Mouse (Mus musculus) erythroblast, adult 5-6 weeks (primary cell): ENCODE results near the gene Rgs14. TPM values are rescaled to one million over a fixed set of nuclear protein-coding genes. Genes with fewer than 3 reads are reported as not detected.

Source experiments
- ATAC-seq: replicated peaks from 2 replicates; pipeline ENCODE4 v1.8.0; 2016; ENCODE audit warnings: moderate number of reproducible peaks, mild to moderate bottlenecking, moderate TSS enrichment, inconsistent platforms; ENCODE audit not compliant: poor library complexity, low FRiP score, severe bottlenecking
- total RNA-seq, 2 experiments: library from RNA; stranded (forward) in 1 of 2; stranded (reverse) in 1 of 2; fragments of 150-400 nt in 1 of 2; fragments of 200-764, 138-1000 nt in 1 of 2; gene quantifications; 2 replicates each; pipeline versions ENCODE4 v1.2.3 to v1.2.4; 2015 to 2017; ENCODE audit warnings: low replicate concordance in 2 of 2

Gene Rgs14
- 9.0 and 14.2 TPM in 2 replicates for total RNA-seq (2015; ENCODE audit: low replicate concordance)
- 7.8 and 7.9 TPM in 2 replicates for total RNA-seq (2017; ENCODE audit: low replicate concordance)

- peak; percentile 91 for ATAC-seq
These were observed at the start of gene Rgs14 for GRCm38 (mm10) chr13:55369531-55370114. Gene Rgs14 (plus strand): TSS chr13:55369732.

DNA sequence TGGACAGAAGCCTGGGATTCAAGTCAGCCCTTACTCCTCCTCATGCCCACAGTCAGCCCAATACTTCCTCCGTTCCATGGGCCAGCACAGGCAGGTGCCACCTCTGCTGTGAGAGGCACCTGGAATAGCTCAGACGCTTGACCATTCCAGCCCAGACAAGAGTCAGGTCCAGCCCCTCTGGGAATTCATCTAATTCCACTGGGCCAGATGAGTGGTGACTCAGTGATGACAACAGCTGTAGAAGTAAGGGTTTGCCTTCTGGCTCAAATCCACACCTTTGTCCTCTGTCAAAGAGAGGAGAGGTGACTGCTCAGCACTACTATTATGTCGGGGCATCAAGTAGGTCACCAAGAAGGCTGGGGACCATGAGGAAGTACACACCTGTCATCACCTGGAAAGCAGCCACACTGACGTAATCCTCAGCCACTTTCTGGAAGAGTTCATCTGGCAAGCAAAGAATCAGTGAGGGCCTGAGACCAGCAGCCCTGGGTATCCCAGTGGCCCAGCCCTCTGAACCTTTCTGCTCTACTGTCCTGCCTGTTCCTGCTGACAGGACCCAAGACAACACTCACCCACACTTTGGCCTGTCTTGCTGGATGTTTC, 49.5 kb upstream of the Rgs14 start, which contains the start of gene Prelid1:
Gene Prelid1, plus strand, starts transcription at position 570 of the 603 bp plus-strand sequence.
- ATAC-seq, result no peak

- peak; percentile 92 for ATAC-seq
These were observed 48.0 kb upstream of the Rgs14 start, which contains the start of gene Rab24 for GRCm38 (mm10) chr13:55321434-55322129. Gene Rab24 (minus strand): TSS chr13:55321946.

- ATAC-seq, result peak; percentile 45
These were observed 47.3 kb upstream of the Rgs14 start for GRCm38 (mm10) chr13:55322130-55322825.

GRCm38 (mm10) chr13:55325596-55325995, 43.9 kb upstream of the Rgs14 start:
- no peak for ATAC-seq

- ATAC-seq, result no peak
These were observed 42.4 kb upstream of the Rgs14 start for GRCm38 (mm10) chr13:55327169-55327568.

GRCm38 (mm10) chr13:55327633-55328032, 41.9 kb upstream of the Rgs14 start:
- ATAC-seq, result peak; percentile 65

DNA sequence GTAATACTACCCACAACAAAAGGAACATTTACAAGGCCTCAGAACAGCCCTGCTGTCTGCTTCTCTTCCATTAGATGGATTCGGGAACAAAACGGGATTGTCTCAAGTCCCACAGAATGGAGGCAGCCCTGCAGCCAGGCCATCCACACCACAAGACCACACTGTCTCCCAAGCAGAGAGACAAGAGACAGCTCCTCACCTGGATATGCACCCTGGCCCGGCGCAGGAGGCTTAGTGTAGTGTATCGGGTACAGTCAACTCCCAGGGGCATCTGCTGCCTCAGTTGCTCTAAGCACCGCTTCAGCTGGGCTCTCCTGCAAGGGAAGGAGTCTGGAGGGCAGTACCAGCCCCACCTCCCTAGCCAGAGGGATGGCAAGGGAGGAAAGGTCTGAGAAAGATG, 41.4 kb upstream of the Rgs14 start:
- ATAC-seq, result peak; percentile 11; the same call in 1 of the 2 replicates

DNA sequence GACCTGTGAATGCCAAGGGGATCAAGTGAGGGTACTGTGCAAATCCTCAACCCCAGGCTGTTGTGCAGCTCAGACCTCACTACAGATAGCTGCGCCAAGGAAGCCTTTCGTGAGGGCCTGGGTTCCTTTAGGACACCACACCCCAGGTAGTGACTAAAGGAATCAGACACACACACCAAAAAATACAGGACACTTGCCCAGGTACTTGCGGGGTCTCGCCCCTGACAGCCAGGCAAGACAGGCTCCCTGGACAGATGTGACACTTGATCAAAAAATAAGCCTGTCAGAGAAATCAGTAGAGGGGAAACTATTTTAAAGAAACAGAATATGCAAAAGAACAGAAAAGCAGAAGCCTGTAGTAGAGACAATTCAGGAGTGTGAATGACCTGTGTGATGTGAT, 40.9 kb upstream of the Rgs14 start:
- 0 out of 2 replicates have a peak, but pooled peaks have one; percentile 4 for ATAC-seq

DNA sequence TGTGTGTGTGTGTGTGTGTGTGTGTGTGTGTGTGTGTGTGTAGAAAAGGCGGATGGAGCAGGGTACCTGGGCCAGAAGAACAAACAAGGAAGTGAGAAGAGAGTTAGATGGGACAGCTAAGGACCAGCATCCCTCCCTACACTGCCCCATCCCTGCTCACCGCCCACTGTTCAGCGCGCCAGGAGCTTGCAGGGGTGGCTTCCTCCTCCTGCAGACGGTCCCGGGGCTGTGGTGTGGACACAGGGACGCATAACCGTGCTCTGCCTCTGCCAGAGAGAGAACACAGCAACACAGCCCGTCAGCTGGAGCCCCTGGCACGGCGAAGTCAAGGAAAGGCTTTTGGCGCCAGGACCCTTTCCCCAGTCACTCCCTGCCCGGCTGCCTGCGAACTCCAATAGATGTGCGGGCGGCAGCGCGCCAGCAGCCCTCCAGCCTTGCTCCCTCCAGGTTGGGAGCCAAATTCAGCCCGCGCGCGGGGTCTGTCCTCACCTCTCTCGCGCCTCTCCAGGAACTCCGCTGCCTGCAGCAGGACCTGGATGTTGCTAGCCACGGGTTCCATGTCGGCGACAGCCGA, 40.3 kb upstream of the Rgs14 start:
- peak; percentile 21 for ATAC-seq

DNA sequence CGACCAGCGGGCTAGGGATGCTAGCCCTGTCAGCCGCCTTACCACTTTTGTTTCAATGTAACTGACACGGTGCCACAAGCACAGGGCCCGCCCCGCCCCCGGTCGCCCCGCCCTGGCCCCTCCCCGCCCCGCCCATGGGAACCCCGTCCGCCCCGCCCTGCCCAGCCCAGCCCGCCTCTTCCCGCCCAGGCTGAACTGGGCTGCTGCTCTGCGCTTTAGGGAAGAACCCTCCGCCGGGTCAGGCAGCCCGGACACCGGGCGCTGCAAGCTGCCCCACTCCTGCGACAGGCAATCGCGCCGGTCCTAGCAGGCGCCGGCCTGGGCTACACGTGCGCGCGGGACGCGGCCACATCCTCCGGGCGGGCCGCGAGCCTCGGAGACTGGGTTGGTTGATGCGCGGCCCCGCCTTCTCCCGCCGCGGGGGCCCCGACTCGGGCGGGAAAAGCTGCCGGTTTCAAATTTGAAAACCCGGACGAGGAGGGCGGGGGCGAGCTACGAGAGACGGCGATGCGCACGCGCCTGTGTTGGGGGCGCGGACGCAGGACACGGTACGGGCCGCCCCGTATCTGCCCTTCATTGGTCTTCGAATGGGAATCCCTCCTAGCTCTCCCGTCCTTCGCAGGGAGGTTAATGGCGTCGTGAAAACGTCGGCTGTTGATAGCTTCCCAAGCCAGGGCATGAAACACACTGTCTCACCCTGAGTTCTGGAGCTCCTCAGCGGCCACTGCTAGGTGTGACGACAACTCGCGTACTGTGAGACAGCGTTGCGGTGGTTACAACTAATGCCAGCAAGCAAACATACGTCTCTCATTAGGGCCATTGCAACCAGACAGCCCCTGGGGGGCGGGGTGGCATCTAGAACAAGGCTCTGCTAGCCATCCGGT, 39.6 kb upstream of the Rgs14 start, which contains the start of gene Mxd3:
Gene Mxd3, minus strand, starts transcription at position 141 of the 884 bp plus-strand sequence.
- ATAC-seq, result peak; percentile 59

DNA sequence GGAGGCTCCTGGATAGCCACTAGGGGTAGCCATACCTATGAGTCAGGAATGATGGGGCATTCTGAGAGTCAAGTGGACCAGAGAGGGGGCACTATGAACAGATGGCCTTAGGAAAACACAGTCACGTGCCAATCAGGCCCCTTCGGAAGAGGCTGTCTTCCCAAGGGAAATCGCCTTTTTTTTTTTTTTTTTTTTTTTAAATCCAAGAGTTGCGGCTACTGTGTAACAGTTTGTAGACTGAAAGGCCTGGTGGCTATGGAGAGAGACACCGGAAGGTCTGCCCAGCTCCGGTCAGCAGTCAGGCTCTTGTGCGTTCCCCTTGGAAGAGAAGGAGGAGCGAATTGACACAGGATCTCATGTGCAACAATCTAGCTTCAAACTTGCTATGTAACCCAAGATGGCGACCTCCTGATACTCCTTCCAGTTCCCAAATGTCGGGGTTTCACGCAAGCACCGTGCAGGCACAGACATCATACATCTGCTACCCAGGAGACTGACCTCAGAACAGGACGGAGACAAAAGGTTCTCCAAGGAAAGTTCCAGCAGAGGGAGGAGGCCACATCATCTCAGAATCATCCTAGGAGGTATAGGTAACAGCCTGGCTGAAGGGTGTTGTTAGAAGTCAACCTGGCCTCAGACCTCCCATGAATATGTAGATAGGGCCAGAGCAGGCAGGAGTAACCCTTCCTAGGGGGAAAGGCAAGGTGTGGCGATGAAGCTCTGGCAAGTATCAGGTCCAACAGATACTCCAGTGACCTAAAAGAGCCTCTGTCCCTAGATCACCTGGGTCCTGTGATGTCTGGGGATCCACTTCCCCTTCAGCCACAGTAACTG, 38.7 kb upstream of the Rgs14 start:
- peak; percentile 70 for ATAC-seq

DNA sequence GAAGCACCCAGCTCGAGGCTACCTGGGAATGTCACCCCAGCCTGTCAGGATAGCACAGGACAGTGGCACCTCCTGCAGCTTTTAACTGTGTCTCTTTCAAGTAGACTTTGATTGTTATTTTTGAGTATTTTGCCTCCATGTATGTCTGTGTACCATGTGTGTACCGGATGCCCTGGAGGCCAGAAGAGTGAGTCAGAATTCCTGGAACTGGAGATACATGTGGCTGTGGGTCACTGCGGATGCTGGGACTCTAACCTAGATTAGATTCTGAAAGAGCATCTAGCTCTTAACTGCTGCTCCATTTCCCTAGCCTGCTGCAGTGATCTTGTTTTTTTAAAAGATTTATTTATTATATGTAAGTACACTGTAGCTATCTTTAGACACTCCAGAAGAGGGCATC, 37.2 kb upstream of the Rgs14 start:
- no peak for ATAC-seq

DNA sequence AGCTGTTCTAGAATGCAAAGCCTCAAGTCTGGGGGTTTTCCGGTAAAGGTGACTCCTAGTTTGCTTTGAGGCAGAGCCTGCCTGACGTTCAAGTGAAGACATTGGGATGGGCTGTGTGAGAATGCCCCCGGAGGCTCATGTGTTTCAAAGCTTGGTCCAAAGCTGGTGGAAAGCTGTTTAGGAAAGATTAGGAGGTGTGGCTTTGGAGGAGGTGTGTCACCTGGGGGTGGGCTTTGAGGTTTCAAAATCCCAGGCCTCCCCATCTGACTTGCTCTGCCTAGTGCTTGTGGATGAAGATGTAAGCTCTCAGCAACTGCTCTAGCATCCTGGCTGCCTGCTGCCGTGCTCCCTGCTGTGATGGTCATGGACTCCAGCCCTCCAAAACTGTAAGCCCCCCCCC, 33.8 kb upstream of the Rgs14 start:
- no peak for ATAC-seq

- ATAC-seq, result no peak
These were observed 32.1 kb upstream of the Rgs14 start for GRCm38 (mm10) chr13:55337341-55337975.

DNA sequence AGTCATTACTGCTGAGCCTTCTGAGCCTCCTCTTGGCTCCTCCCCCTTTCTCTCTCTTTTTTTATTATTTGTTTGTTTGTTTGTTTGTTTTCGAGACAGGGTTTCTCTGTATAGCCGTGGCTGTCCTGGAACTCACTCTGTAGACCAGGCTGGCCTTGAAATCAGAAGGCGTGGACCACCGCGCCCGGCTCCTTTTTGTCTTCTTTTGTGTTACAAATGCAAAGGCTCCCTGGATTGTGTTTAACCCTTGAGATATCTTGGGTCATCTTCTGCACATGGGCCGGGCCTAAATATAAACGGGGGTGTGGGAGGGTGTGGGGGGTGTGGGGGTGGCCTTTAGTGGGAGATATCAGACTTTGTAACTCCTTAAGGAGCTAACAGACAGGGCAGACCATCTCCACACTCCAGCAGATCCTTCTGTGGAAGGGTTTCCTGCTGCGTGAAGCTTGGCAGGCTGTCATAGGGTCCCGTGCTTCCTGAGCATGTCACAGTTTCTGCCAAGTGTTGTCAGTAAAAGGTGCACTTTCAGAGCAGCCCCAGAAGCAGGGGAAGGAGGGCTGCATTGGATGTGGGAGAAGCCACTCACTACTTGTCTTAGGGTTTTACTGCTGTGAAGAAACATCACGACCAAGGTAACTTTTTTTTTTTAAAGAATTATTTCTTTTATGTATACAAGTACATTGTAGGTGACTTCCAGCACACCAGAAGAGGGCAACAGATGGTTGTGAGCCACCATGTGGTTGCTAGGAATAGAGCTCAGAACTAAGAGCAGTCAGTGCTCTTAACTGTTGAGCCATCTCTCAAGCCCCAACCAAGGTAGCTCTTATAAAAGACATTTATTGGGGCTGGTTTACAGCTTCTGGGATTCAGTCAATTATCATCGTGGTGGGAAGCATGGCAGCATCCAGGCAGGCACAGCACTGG, 31.1 kb upstream of the Rgs14 start:
- ATAC-seq, result no peak
